Mouse (Mus musculus) liver, embryonic 14 days (tissue): ENCODE results near the gene Vmn1r76. TPM values are rescaled to one million over a fixed set of nuclear protein-coding genes. Genes with fewer than 3 reads are reported as not detected.

Experiments used
- polyA plus RNA-seq: library from polyadenylated mRNA; depleted of rRNA; stranded (reverse); fragments of >200 nt; gene quantifications from 2 replicates; pipeline ENCODE4 v1.2.3, GENCODE M21; 2012; rRNA removed

The Vmn1r76 gene
- polyA plus RNA-seq, result not detected in 2 replicates

DNA sequence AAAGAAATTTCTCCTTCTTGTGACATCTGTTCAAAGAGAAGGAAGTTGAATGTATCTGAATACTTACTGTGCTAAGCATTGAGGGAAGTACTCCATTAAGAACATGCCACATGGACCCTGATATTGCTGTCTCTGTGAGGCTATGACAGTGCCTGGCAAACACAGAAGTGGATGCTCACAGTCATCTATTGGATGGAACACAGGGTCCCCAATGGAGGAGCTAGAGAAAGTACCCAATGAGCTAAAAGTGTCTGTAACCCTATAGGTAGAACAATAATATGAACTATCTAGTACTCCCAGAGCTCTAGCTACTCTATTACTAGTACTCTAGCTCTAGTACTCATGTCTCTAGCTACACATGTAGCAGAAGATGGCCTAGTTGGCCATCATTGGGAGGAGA lies at the start of gene Vmn1r76:
Vmn1r76 (minus strand) TSS at position 101 of the 400 bp plus-strand sequence.

DNA sequence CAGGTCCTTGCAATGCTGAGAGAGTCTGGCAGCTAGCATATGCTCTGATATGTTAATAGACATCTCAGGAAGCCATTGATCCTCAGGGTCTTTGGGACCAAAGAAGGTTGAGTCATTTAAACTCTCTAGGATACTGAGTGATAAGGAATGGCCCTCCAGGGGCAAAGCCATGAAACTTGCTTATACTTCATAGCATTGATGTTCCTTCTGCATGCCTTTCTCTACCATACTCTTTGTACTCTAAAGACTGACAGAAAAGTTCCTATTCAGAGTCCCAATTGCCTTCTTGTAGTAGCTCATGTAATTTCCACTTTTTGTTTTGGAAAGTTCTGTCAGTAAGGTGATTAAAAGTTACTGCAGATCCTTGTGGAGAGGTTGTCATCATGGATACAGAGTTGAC lies 63.7 kb downstream of the Vmn1r76 start, which contains the start of gene Vmn1r75:
Vmn1r75 (plus strand) TSS at position 301 of the 400 bp plus-strand sequence.

Other genes starting within 250 kb of the Vmn1r76 start
- not detected in 2 replicates for gene Vmn1r73, start 207.9 kb downstream of the Vmn1r76 start, polyA plus RNA-seq
- not detected in 2 replicates for gene Vmn1r74, start 104.2 kb downstream of the Vmn1r76 start, polyA plus RNA-seq
- not detected in 2 replicates for gene Vmn1r75, start 63.6 kb downstream of the Vmn1r76 start, polyA plus RNA-seq
- not detected in 2 replicates for gene Vmn1r77, start 98.5 kb upstream of the Vmn1r76 start, polyA plus RNA-seq
- gene Vmn1r78, start 212.0 kb upstream of the Vmn1r76 start, polyA plus RNA-seq, result not detected in 2 replicates
- not detected in 2 replicates for gene Vmn1r79, start 233.1 kb upstream of the Vmn1r76 start, polyA plus RNA-seq